Mouse (Mus musculus) MEL (cell line): Measurements from ENCODE around the gene Tap2. TPM values are rescaled to one million over a fixed set of nuclear protein-coding genes. Genes with fewer than 3 reads are reported as not detected.

ENCODE experiments used
- DNase-seq: peaks from one replicate; pipeline ENCODE4 v3.0.0; 2011; ENCODE audit warnings: low read depth, low spot score
- H3K27ac ChIP-seq: 2 replicates; pipeline ENCODE4 v1.5.1; 2012; ENCODE audit warnings: low read depth, mild to moderate bottlenecking, control low read depth, low read length, moderate library complexity; ENCODE audit not compliant: control insufficient read depth
- H3K27me3 ChIP-seq, 2 experiments: fragments of 150-350 bp in 1 of 2; sonication (generic) in 1 of 2; 2 replicates each; pipeline ENCODE4 v1.6.1; 2012; ENCODE audit warnings: low read length in 2 of 2, mild to moderate bottlenecking in 2 of 2, improper control_type of control experiment in 1 of 2, moderate library complexity in 1 of 2; ENCODE audit not compliant: insufficient read depth in 2 of 2, control insufficient read depth in 1 of 2
- H3K36me3 ChIP-seq, 2 experiments: 2 replicates each; pipeline ENCODE4 v1.6.1; 2012 to 2014; ENCODE audit warnings: low read length in 2 of 2, improper control_type of control experiment in 1 of 2, inconsistent platforms in 1 of 2, mild to moderate bottlenecking in 1 of 2; ENCODE audit not compliant: insufficient read depth in 2 of 2, control insufficient read depth in 1 of 2
- H3K4me1 ChIP-seq, 2 experiments: fragments of 150-350 bp in 1 of 2; sonication (generic) in 1 of 2; 2 replicates each; pipeline ENCODE4 v1.6.1; 2012; ENCODE audit warnings: low read length in 2 of 2, improper control_type of control experiment in 1 of 2, mild to moderate bottlenecking in 1 of 2; ENCODE audit not compliant: insufficient read depth in 2 of 2, control insufficient read depth in 1 of 2
- H3K4me3 ChIP-seq, 2 experiments: fragments of 150-350 bp in 1 of 2; sonication (generic) in 1 of 2; 2 replicates each; pipeline ENCODE4 v1.5.1; 2012; ENCODE audit warnings: low read depth in 2 of 2, low read length in 2 of 2, mild to moderate bottlenecking in 2 of 2, moderate library complexity in 2 of 2, control low read depth in 1 of 2, improper control_type of control experiment in 1 of 2; ENCODE audit not compliant: control insufficient read depth in 1 of 2, insufficient read depth in 1 of 2
- H3K79me2 ChIP-seq: 2 replicates; pipeline ENCODE4 v1.6.1; 2012; ENCODE audit warnings: mild to moderate bottlenecking, low read length, moderate library complexity; ENCODE audit not compliant: control insufficient read depth, poor library complexity, insufficient read depth
- H3K9ac ChIP-seq: 2 replicates; pipeline ENCODE4 v1.6.1; 2012; ENCODE audit warnings: low read depth, mild to moderate bottlenecking, control low read depth, low read length, moderate library complexity; ENCODE audit not compliant: control insufficient read depth, poor library complexity, severe bottlenecking
- H3K9me3 ChIP-seq: fragments of 150-350 bp; sonication (generic); replicated peaks from 2 replicates; pipeline ENCODE4 v1.6.1; 2012; ENCODE audit warnings: mild to moderate bottlenecking, low read length, improper control_type of control experiment, moderate library complexity; ENCODE audit not compliant: insufficient read depth
- BHLHE40 ChIP-seq: IDR thresholded peaks from 2 replicates; pipeline ENCODE4 v1.6.1; 2012; ENCODE audit warnings: low read depth, mild to moderate bottlenecking, inconsistent platforms, low read length, improper control_type of control experiment, borderline replicate concordance
- E2F4 ChIP-seq: IDR thresholded peaks from 2 replicates; pipeline ENCODE4 v1.6.1; 2011; ENCODE audit warnings: low read depth, low read length, improper control_type of control experiment, borderline replicate concordance
- EP300 ChIP-seq, 2 experiments: IDR thresholded peaks; 2 replicates each; pipeline ENCODE4 v1.6.1; 2011; ENCODE audit warnings: improper control_type of control experiment in 2 of 2, low read length in 2 of 2, low read depth in 1 of 2, mild to moderate bottlenecking in 1 of 2
- ETS1 ChIP-seq: IDR thresholded peaks from 2 replicates; pipeline ENCODE4 v1.6.1; 2012; ENCODE audit warnings: low read depth, mild to moderate bottlenecking, inconsistent platforms, low read length, improper control_type of control experiment, moderate library complexity
- KAT2A ChIP-seq: conservative IDR thresholded peaks from 2 replicates; pipeline ENCODE4 v1.6.1; 2012; ENCODE audit warnings: low read depth, low read length, improper control_type of control experiment, inconsistent platforms
- MAFK ChIP-seq: IDR thresholded peaks from 2 replicates; pipeline ENCODE4 v1.6.1; 2011; ENCODE audit warnings: low read depth, mild to moderate bottlenecking, low read length, improper control_type of control experiment, borderline replicate concordance
- MAX ChIP-seq: IDR thresholded peaks from 2 replicates; pipeline ENCODE4 v1.6.1; 2011; ENCODE audit warnings: low read length, improper control_type of control experiment
- MYC ChIP-seq: IDR thresholded peaks from 2 replicates; pipeline ENCODE4 v1.6.1; 2011; ENCODE audit warnings: low read depth, mild to moderate bottlenecking, low read length, improper control_type of control experiment, moderate library complexity
- RAD21 ChIP-seq: IDR thresholded peaks from 2 replicates; pipeline ENCODE4 v1.6.1; 2011; ENCODE audit warnings: mild to moderate bottlenecking, low read depth, low read length, improper control_type of control experiment
- TCF12 ChIP-seq: IDR thresholded peaks from 2 replicates; pipeline ENCODE4 v1.6.1; 2014; ENCODE audit warnings: low read depth, mild to moderate bottlenecking, inconsistent platforms, low read length, improper control_type of control experiment, moderate library complexity
- USF2 ChIP-seq, 2 experiments: IDR thresholded peaks; 2 replicates each; pipeline ENCODE4 v1.6.1; 2011 to 2012; ENCODE audit warnings: improper control_type of control experiment in 2 of 2, low read length in 2 of 2, borderline replicate concordance in 1 of 2, inconsistent platforms in 1 of 2, low read depth in 1 of 2, mild to moderate bottlenecking in 1 of 2; ENCODE audit not compliant: insufficient read depth in 1 of 2
- ZKSCAN1 ChIP-seq: IDR thresholded peaks from 2 replicates; pipeline ENCODE4 v1.6.1; 2012; ENCODE audit warnings: low read depth, mild to moderate bottlenecking, inconsistent platforms, low read length, improper control_type of control experiment, moderate library complexity
- ZMIZ1 ChIP-seq: IDR thresholded peaks from 2 replicates; pipeline ENCODE4 v1.6.1; 2012; ENCODE audit warnings: low read depth, mild to moderate bottlenecking, inconsistent platforms, low read length, improper control_type of control experiment, moderate library complexity
- ZNF384 ChIP-seq: IDR thresholded peaks from 2 replicates; pipeline ENCODE4 v1.6.1; 2012; ENCODE audit warnings: low read depth, mild to moderate bottlenecking, inconsistent platforms, low read length, improper control_type of control experiment
- polyA plus RNA-seq, 2 experiments: library from polyadenylated mRNA; stranded (reverse) in 1 of 2; unstranded in 1 of 2; fragments of >175 nt in 1 of 2; fragments of >200 nt in 1 of 2; gene quantifications; 2 replicates each; pipeline versions ENCODE4 v1.2.1 to v1.2.4; 2012; ENCODE audit warnings: low replicate concordance in 2 of 2, low read depth in 1 of 2; ENCODE audit not compliant: insufficient read length in 2 of 2, insufficient read depth in 1 of 2, missing spikeins in 1 of 2
- total RNA-seq: library from RNA; depleted of rRNA; stranded (reverse); fragments of 300-350 nt; gene quantifications from 2 replicates; pipeline ENCODE4 v1.2.3, GENCODE M21; 2012

The Tap2 gene
- total and polyA plus RNA-seq, 3 experiments = 48.5 to 63.0 TPM; not detected in 1

GRCm38 (mm10) chr17:34192852-34193251 lies 10.5 kb upstream of the Tap2 start:
- DNase-seq = no peak
- H3K9ac ChIP-seq = no peak overlapping the region
- H3K27ac ChIP-seq = no peak overlapping the region
- peaks cover 0 to 3% of the 10 kb centered on the region in 2 experiments; a peak in 2 of 4 replicates for H3K36me3 ChIP-seq
- H3K4me1 ChIP-seq = peaks cover 8 to 11% of the 10 kb centered on the region in 2 experiments; a peak in 3 of 4 replicates
- no peak for TF ChIP-seq ZMIZ1
- TF ChIP-seq ZKSCAN1 = no peak
- TF ChIP-seq BHLHE40 = no peak
- no peak overlapping the region for H3K4me3 ChIP-seq
- H3K79me2 ChIP-seq = peaks cover 7% of the 10 kb centered on the region
- H3K9me3 ChIP-seq = no peaks in the 10 kb centered on the region
- no peaks in the 10 kb centered on the region for H3K27me3 ChIP-seq

DNA sequence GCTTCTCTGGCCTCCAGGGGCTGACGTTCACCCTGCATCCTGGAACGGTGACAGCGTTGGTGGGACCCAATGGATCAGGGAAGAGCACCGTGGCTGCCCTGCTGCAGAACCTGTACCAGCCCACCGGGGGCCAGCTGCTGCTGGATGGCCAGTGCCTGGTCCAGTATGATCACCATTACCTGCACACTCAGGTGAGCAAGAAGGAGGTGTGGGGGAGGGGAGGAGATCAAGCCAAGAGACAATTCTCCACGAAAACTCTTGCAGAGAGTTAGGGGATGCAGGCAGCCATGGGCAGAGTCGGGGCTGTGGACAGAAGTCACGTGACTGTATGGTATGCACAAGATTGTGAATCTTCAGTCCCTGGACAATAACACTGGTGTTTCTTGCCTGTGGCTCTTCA lies 9.9 kb upstream of the Tap2 start:
- Histone ChIP-seq H3K27me3 (no peaks in the 10 kb centered on the region), H3K9ac (no peak overlapping the region), H3K4me3 (no peak overlapping the region), H3K9me3 (no peaks in the 10 kb centered on the region), H3K79me2 (peaks cover 8% of the 10 kb centered on the region), H3K36me3 (peaks cover 0 to 3% of the 10 kb centered on the region in 2 experiments; a peak in 2 of 4 replicates), H3K4me1 (peaks cover 8 to 11% of the 10 kb centered on the region in 2 experiments; a peak in 3 of 4 replicates), H3K27ac (no peak overlapping the region)
- no peak for TF ChIP-seq ETS1
- no peak for TF ChIP-seq ZNF384
- no peak for TF ChIP-seq EP300 (IDR thresholded peaks at IDR 0.05; ENCODE audit: low read depth in 1 of 2, low read length in 2 of 2)
- TF ChIP-seq RAD21 = no peak
- TF ChIP-seq KAT2A = no peak
- TF ChIP-seq TCF12 = no peak
- TF ChIP-seq MYC = no peak
- TF ChIP-seq MAFK = no peak
- TF ChIP-seq USF2 (IDR thresholded peaks at IDR 0.05; ENCODE audit: borderline replicate concordance in 1 of 2, insufficient read depth in 1 of 2, low read depth in 1 of 2, low read length in 2 of 2) = no peak
- DNase-seq = no peak

DNA sequence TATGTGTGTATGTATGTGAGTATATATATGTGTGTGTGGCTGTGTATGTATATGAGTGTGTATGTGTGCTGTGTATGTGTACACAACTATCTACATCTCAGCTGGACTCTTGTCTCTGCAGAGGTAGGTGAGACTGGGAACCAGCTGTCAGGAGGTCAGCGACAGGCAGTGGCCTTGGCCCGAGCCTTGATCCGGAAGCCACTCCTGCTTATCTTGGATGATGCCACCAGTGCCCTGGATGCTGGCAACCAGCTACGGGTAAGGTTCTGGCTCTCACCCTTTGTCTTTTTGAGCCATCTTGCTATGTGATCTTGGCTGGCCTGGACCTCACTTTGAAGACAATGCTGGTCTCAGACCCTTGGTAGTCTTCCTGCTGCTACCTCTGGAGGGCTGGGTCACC lies 8.6 kb upstream of the Tap2 start:
- peaks cover 11 to 14% of the 10 kb centered on the region in 2 experiments for H3K4me1 ChIP-seq
- no peak for DNase-seq
- H3K27ac ChIP-seq = no peak overlapping the region
- no peak overlapping the region for H3K9ac ChIP-seq
- TF ChIP-seq ETS1 (no peak), MAX (no peak), E2F4 (no peak)
- TF ChIP-seq, all 39 proteins: peak for 0
- H3K9me3 ChIP-seq = no peaks in the 10 kb centered on the region
- H3K36me3 ChIP-seq = peaks cover 0 to 5% of the 10 kb centered on the region in 2 experiments; a peak in 2 of 4 replicates
- H3K79me2 ChIP-seq = peaks cover 15% of the 10 kb centered on the region
- no peak overlapping the region for H3K4me3 ChIP-seq
- no peaks in the 10 kb centered on the region for H3K27me3 ChIP-seq
